Mouse (Mus musculus): Measurements from ENCODE around the gene Hist1h2ah. TPM values are rescaled to one million over a fixed set of nuclear protein-coding genes. Genes with fewer than 3 reads are reported as not detected.
A peak's percentile ranks its signal among the peaks of the same experiment; 100 is the strongest.

Hist1h2ah gene
- polyA plus RNA-seq, 1 experiment from 2014 or later: 4.8 TPM

GRCm38 (mm10) chr13:21996101-21996839 is 39.1 kb downstream of the Hist1h2ah start:
- ATAC-seq: no peak
- peak; percentile 59 for DNase-seq (ENCODE audit: low spot score)
- peak overlapping the region; percentile 15 for H3K4me3 ChIP-seq (ENCODE audit: low read depth, low read length)

GRCm38 (mm10) chr13:21995331-21995914 is 39.9 kb downstream of the Hist1h2ah start:
- WGBS: 1% methylated on average over 21 of the region's 21 CpGs
- Histone ChIP-seq H3K27ac (ENCODE audit: low read depth, low read length) (no peak overlapping the region), H3K27me3 (replicated peaks; ENCODE audit: control insufficient read depth, insufficient read depth, low read length) (peaks cover 46% of the 10 kb centered on the region), H3K36me3 (ENCODE audit: control insufficient read depth, insufficient read depth, low read length) (no peaks in the 10 kb centered on the region), H3K9me3 (replicated peaks; ENCODE audit: control insufficient read depth, low read length) (no peaks in the 10 kb centered on the region; the same call in 1 of the 2 replicates), H3K4me1 (ENCODE audit: control insufficient read depth, insufficient read depth, low read length) (peaks cover 11% of the 10 kb centered on the region; the same call in 1 of the 2 replicates), H3K4me2 (ENCODE audit: low read length) (peak overlapping the region; percentile 51), H3K4me3 (ENCODE audit: low read depth, low read length) (peak overlapping the region; percentile 22), H3K9ac (ENCODE audit: low read length) (no peak overlapping the region)
- ATAC-seq: peak; percentile 58; the same call in 1 of the 2 replicates
- DNase-seq (ENCODE audit: low spot score): peak; percentile 46

More at GRCm38 (mm10) chr13:21996101-21996839, 39.1 kb downstream of the Hist1h2ah start:
- Histone ChIP-seq H3K36me3 (ENCODE audit: control insufficient read depth, insufficient read depth, low read length) (no peaks in the 10 kb centered on the region), H3K4me2 (ENCODE audit: low read length) (peak overlapping the region; percentile 51; the same call in 1 of the 2 replicates), H3K9me3 (replicated peaks; ENCODE audit: control insufficient read depth, low read length) (no peaks in the 10 kb centered on the region; the same call in 1 of the 2 replicates), H3K27ac (ENCODE audit: low read depth, low read length) (no peak overlapping the region), H3K4me1 (ENCODE audit: control insufficient read depth, insufficient read depth, low read length) (peaks cover 11% of the 10 kb centered on the region; the same call in 1 of the 2 replicates), H3K27me3 (replicated peaks; ENCODE audit: control insufficient read depth, insufficient read depth, low read length) (peaks cover 55% of the 10 kb centered on the region), H3K9ac (ENCODE audit: low read length) (no peak overlapping the region)
- WGBS: 3% methylated on average over 12 of the region's 12 CpGs

- peak; percentile 44 for DNase-seq (ENCODE audit: low spot score)
These were observed 40.5 kb downstream of the Hist1h2ah start for GRCm38 (mm10) chr13:21994896-21995295.

GRCm38 (mm10) chr13:21993957-21994738 is 41.2 kb downstream of the Hist1h2ah start:
- Histone ChIP-seq H3K27me3 (replicated peaks; ENCODE audit: control insufficient read depth, insufficient read depth, low read length) (peaks cover 34% of the 10 kb centered on the region), H3K4me1 (ENCODE audit: control insufficient read depth, insufficient read depth, low read length) (peaks cover 11% of the 10 kb centered on the region; the same call in 1 of the 2 replicates), H3K36me3 (ENCODE audit: control insufficient read depth, insufficient read depth, low read length) (no peaks in the 10 kb centered on the region), H3K9me3 (replicated peaks; ENCODE audit: control insufficient read depth, low read length) (no peaks in the 10 kb centered on the region; the same call in 1 of the 2 replicates), H3K4me2 (ENCODE audit: low read length) (no peak overlapping the region), H3K9ac (ENCODE audit: low read length) (no peak overlapping the region), H3K27ac (ENCODE audit: low read depth, low read length) (no peak overlapping the region), H3K4me3 (ENCODE audit: low read depth, low read length) (no peak overlapping the region)
- ATAC-seq: no peak
- 1% methylated on average over 22 of the region's 22 CpGs for WGBS
- peak; percentile 39 for DNase-seq (ENCODE audit: low spot score)

More at GRCm38 (mm10) chr13:21994896-21995295, 40.5 kb downstream of the Hist1h2ah start:
- Histone ChIP-seq H3K4me3 (ENCODE audit: low read depth, low read length) (peak overlapping the region; percentile 22; the same call in 1 of the 2 replicates), H3K36me3 (ENCODE audit: control insufficient read depth, insufficient read depth, low read length) (no peaks in the 10 kb centered on the region), H3K27me3 (replicated peaks; ENCODE audit: control insufficient read depth, insufficient read depth, low read length) (peaks cover 41% of the 10 kb centered on the region), H3K4me1 (ENCODE audit: control insufficient read depth, insufficient read depth, low read length) (peaks cover 11% of the 10 kb centered on the region; the same call in 1 of the 2 replicates), H3K4me2 (ENCODE audit: low read length) (peak overlapping the region; percentile 51), H3K9ac (ENCODE audit: low read length) (no peak overlapping the region), H3K9me3 (replicated peaks; ENCODE audit: control insufficient read depth, low read length) (no peaks in the 10 kb centered on the region; the same call in 1 of the 2 replicates), H3K27ac (ENCODE audit: low read depth, low read length) (no peak overlapping the region)
- ATAC-seq: no peak
- WGBS: 4% methylated on average over 8 of the region's 8 CpGs

- DNase-seq (ENCODE audit: low spot score): no peak
- Histone ChIP-seq H3K27me3 (replicated peaks; ENCODE audit: control insufficient read depth, insufficient read depth, low read length) (peaks cover 18% of the 10 kb centered on the region), H3K36me3 (ENCODE audit: control insufficient read depth, insufficient read depth, low read length) (no peaks in the 10 kb centered on the region), H3K9me3 (replicated peaks; ENCODE audit: control insufficient read depth, low read length) (no peaks in the 10 kb centered on the region; the same call in 1 of the 2 replicates), H3K4me3 (ENCODE audit: low read depth, low read length) (no peak overlapping the region), H3K27ac (ENCODE audit: low read depth, low read length) (no peak overlapping the region), H3K9ac (ENCODE audit: low read length) (no peak overlapping the region), H3K4me1 (ENCODE audit: control insufficient read depth, insufficient read depth, low read length) (peaks cover 11% of the 10 kb centered on the region; the same call in 1 of the 2 replicates), H3K4me2 (ENCODE audit: low read length) (no peak overlapping the region)
- ATAC-seq: no peak
- WGBS: 86% methylated on average over 5 of the region's 5 CpGs
These were observed 42.8 kb downstream of the Hist1h2ah start for GRCm38 (mm10) chr13:21992550-21992949.

Small RNAs within 50 kb of the gene (microRNA-seq; reads per million reads assigned to microRNA genes)
- gene Gm26300: not detected
- not detected for gene Gm44390
- not detected for gene Gm44486

Other genes starting within 250 kb of the Hist1h2ah start
- gene Hist1h2an, start 248.3 kb downstream of the Hist1h2ah start, polyA plus RNA-seq (2014; fragmentation: Nextera tagmentation; extraction: Ambion mirVana): 6.6 TPM in 1 of 2 replicates, not detected in the other
- 0.84 and 1.5 TPM in 2 replicates for gene Hist1h2bp, start 248.1 kb downstream of the Hist1h2ah start, polyA plus RNA-seq (2014; fragmentation: Nextera tagmentation; extraction: Ambion mirVana)
- gene Hist1h2bq, start 225.4 kb downstream of the Hist1h2ah start, polyA plus RNA-seq (2014; fragmentation: Nextera tagmentation; extraction: Ambion mirVana): 9.2 and 17.1 TPM in 2 replicates
- gene Hist1h2ao, start 225.1 kb downstream of the Hist1h2ah start, polyA plus RNA-seq (2014; fragmentation: Nextera tagmentation; extraction: Ambion mirVana): not detected in 2 replicates
- not detected in 2 replicates for gene Hist1h4m, start 223.8 kb downstream of the Hist1h2ah start, polyA plus RNA-seq (2014; fragmentation: Nextera tagmentation; extraction: Ambion mirVana)
- 4.6 and 16.7 TPM in 2 replicates for gene Hist1h4n, start 203.4 kb downstream of the Hist1h2ah start, polyA plus RNA-seq (2014; fragmentation: Nextera tagmentation; extraction: Ambion mirVana)
- gene Hist1h2ap, start 202.1 kb downstream of the Hist1h2ah start, polyA plus RNA-seq (2014; fragmentation: Nextera tagmentation; extraction: Ambion mirVana): 2,010 and 3,186 TPM in 2 replicates
- gene Hist1h2br, start 201.8 kb downstream of the Hist1h2ah start, polyA plus RNA-seq (2014; fragmentation: Nextera tagmentation; extraction: Ambion mirVana): 9.4 and 17.8 TPM in 2 replicates
- 28.3 and 34.9 TPM in 2 replicates for gene Zfp184, start 90.5 kb downstream of the Hist1h2ah start, polyA plus RNA-seq (2014; fragmentation: Nextera tagmentation; extraction: Ambion mirVana)
- gene Pom121l2, start 54.4 kb downstream of the Hist1h2ah start, polyA plus RNA-seq (2014; fragmentation: Nextera tagmentation; extraction: Ambion mirVana): 0.14 TPM in 1 of 2 replicates, not detected in the other
- 0.10 TPM in 1 of 2 replicates, not detected in the other for gene Prss16, start 25.8 kb downstream of the Hist1h2ah start, polyA plus RNA-seq (2014; fragmentation: Nextera tagmentation; extraction: Ambion mirVana)
- 2.5 and 3.5 TPM in 2 replicates for gene Hist1h2bk, start 302 bp upstream of the Hist1h2ah start, polyA plus RNA-seq (2014; fragmentation: Nextera tagmentation; extraction: Ambion mirVana)
- 14.0 and 18.0 TPM in 2 replicates for gene Hist1h4i, start 5.8 kb upstream of the Hist1h2ah start, polyA plus RNA-seq (2014; fragmentation: Nextera tagmentation; extraction: Ambion mirVana)
- 20.4 and 37.4 TPM in 2 replicates for gene Hist1h2ag, start 7.4 kb upstream of the Hist1h2ah start, polyA plus RNA-seq (2014; fragmentation: Nextera tagmentation; extraction: Ambion mirVana)
- gene Hist1h2bj, start 7.6 kb upstream of the Hist1h2ah start, polyA plus RNA-seq (2014; fragmentation: Nextera tagmentation; extraction: Ambion mirVana): 3.0 and 7.0 TPM in 2 replicates
- gene Vmn1r188, start 48.9 kb upstream of the Hist1h2ah start, polyA plus RNA-seq (2014; fragmentation: Nextera tagmentation; extraction: Ambion mirVana): not detected in 2 replicates
- gene Vmn1r189, start 70.3 kb upstream of the Hist1h2ah start, polyA plus RNA-seq (2014; fragmentation: Nextera tagmentation; extraction: Ambion mirVana): not detected in 2 replicates
- not detected in 2 replicates for gene Vmn1r191, start 148.4 kb upstream of the Hist1h2ah start, polyA plus RNA-seq (2014; fragmentation: Nextera tagmentation; extraction: Ambion mirVana)
- gene Vmn1r192, start 155.6 kb upstream of the Hist1h2ah start, polyA plus RNA-seq (2014; fragmentation: Nextera tagmentation; extraction: Ambion mirVana): not detected in 2 replicates
- not detected in 2 replicates for gene Vmn1r193, start 187.6 kb upstream of the Hist1h2ah start, polyA plus RNA-seq (2014; fragmentation: Nextera tagmentation; extraction: Ambion mirVana)
- not detected in 2 replicates for gene Vmn1r194, start 208.6 kb upstream of the Hist1h2ah start, polyA plus RNA-seq (2014; fragmentation: Nextera tagmentation; extraction: Ambion mirVana)
- gene Vmn1r195, start 235.0 kb upstream of the Hist1h2ah start, polyA plus RNA-seq (2014; fragmentation: Nextera tagmentation; extraction: Ambion mirVana): not detected in 2 replicates

Data from forebrain, embryonic 14.5 days (tissue).